Mouse (Mus musculus) embryo, embryonic 11 days (tissue): ENCODE measurements around the gene Spint4.
"Not testable (repeated sequence)": the region's sequence is repeated elsewhere in the genome, so short reads cannot be mapped to it uniquely, and the experiment has no call there.

Source experiments
- DNase-seq: peaks from one replicate; pipeline ENCODE4 v3.0.0-alpha.2; 2015

Spint4 gene

DNA sequence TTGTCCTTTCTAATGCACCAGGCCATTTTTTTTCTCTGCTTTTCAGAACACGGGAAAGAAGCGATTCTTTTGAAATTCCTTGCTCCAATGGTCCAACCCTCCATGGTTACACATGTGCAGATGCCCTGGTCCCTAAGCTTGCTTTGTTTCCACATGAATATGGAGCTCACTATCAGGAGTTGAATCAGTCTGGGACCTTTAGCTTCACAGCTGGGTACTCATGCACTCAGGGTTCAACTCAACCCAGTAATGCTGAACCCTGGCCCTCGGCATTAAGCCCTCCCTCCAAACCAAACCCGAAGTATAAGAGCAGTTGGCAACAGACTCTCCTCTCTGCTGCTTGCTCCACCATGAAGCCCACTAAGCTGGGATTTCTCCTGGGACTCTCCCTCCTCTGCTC, at the start of gene Spint4:
TSS of gene Spint4 (plus strand) at position 301 of the 400 bp plus-strand sequence.
- no peak for DNase-seq

DNA sequence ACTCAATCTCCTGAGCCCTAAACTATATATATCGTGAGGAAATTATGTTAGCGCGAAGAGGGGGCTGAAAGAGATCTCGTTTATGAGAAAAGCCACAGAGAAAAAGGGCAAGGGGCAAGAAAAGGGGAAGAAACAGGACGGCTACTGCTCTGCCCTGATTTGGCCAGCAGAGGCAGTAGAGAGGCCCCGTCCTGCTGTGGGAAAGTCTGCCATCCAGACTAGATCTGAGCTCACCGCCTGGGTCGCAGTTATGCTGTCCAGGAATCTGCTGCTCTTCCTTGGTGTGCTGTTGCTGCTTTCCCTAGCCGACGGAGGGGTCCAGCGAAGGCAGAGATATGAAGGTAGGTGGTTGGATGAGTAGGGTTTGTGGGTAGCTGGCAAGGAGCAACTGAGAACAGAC, 42.4 kb upstream of the Spint4 start, which contains the start of gene Wfdc10:
TSS of gene Wfdc10 (plus strand) at position 189 of the 400 bp plus-strand sequence.
- DNase-seq: peak; percentile 70

DNA sequence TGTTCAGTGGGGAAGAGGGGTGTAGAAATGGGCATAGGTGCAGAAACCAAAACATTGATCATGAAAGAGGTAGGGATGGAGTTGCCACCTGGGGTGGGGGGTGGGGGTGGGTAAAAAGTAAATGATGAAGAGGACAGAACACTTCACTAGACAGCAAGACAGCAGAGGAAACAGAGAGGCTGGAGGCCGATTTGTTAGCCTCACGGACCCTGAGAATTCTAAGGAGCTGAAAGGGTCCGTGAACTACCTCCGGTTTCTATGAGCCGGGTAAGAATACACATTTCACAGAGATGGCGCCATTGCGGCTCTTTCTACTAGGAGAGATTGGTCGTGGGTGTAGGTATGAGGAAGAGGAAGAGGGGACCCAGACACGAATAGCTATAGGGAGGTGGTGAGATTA, 41.8 kb upstream of the Spint4 start, which contains the start of gene Wfdc9:
TSS of gene Wfdc9 (minus strand) at position 101 of the 400 bp plus-strand sequence.
- DNase-seq: no peak

DNA sequence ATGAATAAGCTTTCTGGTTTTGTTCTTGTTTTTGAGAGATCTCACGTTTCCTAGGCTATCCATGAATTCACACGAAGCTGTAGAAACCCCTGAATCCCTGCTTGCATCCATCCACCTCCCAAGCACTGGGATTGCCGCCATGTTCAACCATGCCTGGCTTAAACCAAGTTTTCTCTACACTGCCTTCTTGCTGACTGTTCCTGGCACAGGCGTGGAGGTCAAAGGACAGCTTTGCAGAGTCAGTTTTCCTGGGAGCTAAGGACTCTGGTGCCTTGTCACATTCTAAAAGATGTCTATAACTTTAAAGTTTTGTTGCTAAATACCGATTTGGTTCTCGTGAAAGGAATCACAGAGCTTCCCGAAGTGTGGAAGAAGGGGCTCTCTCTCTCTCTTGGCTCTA, 33.5 kb upstream of the Spint4 start:
- DNase-seq: no peak

DNA sequence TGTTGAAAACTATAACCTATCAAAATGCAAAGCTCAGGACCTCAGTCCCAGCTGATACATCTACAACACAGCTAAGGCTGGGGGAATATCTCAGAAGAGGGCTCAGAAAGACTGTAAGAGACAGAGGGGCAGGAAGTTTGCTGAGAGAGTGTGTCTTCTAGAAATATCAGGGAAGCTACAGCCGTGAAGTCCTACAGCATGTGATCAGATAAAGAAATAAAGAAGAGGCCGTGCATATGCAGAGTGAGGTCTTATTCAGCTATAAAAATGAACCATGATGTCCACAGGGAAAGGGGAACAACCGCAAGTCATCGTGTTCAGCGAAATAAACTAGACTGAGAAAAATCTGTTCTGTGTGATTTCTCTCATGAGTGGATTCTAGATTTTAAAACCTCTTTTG, 28.0 kb upstream of the Spint4 start:
- DNase-seq: no peak

DNA sequence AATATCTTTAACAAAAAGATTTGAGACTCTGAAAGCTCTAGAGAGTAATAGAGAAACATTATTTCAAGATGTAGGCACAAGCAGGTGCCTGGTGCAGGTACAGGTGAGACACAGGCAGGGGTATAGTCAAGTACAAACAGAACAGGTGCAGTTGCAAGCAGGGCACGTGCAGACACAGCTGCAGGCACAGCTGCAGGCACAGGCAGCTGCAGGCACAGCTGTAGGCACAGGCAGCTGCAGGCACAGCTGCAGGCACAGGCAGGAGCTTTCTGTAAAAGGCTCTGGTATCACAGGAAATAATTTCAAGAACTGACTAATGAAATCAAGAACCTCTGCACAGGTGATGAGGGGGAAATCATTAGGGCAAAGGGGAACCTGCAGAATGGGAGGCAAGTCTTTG, 27.4 kb upstream of the Spint4 start:
- no peak for DNase-seq

DNA sequence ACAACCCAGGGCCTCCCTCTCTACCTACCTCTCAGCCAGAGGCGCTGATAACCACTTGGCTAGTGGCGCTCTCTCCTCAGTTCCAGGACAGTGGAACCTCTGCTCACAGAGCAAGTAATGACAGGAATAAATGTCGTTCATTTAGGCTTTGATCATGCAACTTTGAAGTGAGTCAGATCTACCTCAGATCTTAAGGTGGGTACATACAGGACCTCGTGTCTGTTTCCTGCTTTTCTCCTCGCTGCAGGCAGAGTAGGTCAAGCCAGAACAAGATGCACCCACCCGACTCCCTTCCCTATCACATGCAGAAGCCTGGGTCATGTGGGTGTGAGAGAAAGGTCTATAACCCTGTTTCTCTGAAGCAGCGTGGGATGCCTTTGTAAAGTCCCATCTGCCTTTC, 24.3 kb upstream of the Spint4 start, which contains the start of gene Wfdc11:
TSS of gene Wfdc11 (minus strand) at position 101 of the 400 bp plus-strand sequence.
- no peak for DNase-seq

DNA sequence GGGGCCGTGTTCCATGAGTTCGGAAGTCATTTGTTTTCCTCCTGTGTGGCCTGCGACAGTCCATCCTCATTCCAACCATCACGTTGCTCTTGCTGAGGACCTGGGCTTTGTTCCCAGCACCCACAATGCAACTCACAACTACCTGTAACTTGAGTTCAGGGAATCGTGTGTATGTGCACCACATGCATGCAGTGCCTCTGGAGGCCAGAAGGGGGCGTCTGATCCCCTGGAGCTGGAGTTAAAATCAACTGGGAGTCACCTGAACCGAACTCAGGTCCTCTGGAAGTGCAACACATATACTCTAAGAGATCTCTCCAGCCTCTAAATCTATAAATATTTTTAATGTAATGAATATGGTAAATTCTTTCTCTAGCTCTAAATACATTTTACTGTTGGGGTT, 22.2 kb upstream of the Spint4 start:
- no peak for DNase-seq

DNA sequence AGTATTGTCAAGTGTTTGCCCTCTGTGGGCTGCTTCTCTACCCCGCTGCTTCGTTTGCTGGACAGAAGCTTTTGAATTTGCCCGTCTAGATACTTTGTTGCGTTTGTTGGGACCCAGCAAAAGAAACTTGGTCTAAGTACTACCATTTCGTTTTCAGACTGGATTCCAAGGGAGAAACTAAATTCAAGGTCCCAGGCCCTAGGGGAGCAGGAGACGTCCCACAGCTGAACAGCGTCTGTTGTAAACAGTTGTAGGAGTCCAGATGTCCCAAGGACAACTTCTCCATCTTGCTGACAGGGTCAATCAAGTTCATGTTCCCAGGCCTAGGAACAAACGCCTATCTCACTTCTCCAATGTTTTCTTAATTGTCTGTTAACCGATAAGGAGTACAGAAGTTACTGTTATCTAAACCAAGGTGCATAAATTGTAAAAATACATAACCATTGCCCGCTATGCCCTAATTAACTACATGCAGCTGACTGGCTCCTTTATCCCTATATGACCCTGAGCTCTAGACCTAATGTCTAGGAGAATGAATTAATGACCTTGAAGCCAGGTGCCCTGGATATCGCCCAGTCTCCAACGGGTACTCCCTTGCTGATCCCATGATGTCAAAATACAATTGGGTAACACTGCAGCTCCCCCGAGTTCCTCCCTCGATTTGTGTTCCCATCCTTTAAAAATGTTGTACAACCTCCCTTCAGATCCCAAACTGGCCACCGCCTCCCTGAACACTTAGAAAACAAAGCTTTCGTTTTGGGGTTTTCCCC, 21.2 kb upstream of the Spint4 start:
- DNase-seq: no peak

DNA sequence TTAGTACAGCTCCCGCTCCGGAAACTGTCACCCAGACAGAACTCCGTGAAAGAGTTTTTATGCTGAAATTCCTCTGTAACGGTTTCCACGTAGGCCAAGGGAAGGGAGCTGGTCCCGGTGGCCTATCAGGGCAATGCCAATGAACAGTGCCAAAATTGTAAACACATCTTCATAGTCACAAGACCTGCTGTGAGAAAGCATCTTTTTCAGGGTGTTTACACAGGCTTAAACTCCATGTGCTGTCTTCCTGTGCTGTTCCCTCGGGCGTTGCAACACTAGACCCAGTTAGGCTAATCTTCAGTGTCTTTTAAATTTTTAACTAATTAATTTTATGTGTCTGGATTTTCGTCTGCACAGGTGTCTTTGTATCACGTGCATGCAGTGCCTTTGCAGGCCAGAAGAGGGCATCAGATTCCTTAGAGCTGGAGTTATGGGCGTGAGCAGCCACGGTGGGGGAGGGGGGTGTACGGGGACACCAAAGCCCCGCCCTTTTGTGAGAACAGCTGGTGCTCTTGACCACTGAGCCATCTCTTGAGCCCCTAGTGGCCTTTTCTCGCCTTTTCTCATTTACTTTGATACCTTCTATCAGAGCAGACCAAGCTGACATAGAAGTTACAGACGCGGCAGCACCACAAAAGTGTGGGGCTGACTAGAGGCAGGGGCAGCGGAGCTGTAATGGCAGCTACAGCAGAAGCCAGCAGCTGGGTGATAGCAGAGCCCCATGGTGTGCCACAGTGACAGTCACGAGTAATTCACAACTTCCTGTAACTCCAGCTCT, 19.3 kb upstream of the Spint4 start:
- DNase-seq: peak; percentile 92

DNA sequence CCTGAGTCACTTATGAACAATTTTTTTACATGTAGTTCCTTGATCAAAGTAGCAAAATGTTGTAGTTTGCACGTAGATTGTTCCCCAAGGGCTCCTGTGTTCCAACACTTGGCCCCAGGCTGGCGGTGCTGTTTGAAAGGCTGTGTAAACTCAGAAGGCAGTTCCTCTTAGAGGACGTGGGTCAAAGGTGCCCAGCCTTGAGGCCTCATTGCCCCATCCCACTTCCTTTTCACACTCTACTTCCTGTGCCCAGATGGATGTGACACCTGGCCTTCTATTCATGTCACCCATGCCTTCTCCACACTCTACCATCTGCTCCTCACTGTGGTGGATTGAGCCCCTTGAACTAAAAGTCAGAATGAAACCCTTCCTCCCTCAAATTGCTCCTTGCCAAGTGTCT, 18.4 kb upstream of the Spint4 start:
- DNase-seq: peak; percentile 34

DNA sequence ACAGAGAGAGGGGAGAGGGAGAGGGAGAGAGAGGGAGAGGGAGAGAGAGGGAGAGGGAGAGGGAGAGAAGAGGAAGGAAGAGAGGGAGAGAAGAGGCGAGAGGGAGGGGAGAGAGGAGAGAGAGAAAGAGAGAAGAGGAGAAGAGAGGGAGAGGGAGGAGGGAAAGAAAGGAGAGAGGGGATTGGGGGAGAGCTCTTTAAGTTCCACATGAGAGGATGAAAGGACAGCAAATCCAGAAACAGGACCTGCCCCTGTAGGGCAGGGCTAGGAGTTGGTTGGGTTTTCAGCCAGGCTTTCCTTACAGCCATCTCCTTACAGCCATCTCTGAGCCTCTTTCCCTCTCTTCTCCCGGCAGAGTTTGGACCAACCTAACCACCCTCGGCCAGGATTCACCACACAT, 13.5 kb upstream of the Spint4 start, which contains the start of gene Wfdc13:
TSS of gene Wfdc13 (plus strand) at position 301 of the 400 bp plus-strand sequence.
- no peak for DNase-seq

DNA sequence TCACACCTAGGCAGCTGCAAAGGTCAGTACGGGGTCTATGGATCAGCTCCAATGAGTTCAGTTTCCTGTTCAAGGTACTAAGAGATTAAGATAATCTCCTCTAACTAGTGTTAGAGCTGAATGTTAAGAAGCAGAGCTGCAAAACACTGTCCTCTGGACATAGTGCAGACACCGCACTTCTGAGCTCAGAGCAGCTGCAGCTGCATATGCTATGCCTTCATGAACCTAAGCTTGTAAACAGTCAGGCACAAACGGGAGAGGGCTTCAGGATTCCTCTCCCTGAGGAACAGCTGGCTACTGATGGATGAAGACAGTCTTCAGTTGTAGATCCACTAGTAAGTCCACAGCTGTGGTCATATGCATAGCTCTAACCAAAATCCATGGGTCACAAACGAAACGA, 2.7 kb downstream of the Spint4 start:
- DNase-seq: no peak

DNA sequence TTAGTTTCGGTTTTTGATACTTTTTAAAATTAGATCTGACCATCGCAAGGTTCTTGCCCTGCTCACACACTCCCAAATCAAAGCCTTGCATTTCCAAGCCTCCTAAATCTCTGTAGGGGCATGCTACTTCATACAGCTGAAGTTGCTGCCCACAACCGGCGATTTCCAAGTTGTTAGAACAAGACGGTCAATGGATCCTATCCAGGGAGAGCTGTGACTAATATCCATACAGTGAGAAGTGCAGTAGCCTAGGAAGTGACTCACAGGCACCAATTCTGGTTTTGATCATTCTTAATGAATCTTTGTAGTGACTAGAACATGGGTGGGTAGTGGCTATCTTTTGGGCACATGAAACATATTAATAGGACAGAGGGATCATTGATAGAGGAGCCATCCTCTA, 3.5 kb downstream of the Spint4 start:
- no peak for DNase-seq

DNA sequence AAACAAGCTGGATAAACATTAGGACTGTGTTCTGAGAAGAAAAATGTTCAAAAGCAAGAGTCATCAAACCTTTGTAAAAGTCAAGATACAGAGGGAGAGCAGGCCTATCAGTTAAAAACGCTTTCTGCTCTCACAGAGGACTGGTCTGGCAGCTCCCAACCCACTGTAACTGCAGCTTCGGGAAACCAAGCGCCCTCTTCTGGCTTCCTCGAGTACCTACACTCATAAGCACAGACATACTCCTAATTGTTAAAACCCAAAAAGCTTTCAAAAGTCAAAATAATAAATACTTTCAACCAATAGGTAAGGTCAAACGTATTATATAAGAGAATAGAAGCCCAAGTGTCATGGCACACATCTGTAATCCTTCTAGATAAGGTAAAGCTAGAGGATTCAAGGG, 5.9 kb downstream of the Spint4 start:
- DNase-seq: no peak

DNA sequence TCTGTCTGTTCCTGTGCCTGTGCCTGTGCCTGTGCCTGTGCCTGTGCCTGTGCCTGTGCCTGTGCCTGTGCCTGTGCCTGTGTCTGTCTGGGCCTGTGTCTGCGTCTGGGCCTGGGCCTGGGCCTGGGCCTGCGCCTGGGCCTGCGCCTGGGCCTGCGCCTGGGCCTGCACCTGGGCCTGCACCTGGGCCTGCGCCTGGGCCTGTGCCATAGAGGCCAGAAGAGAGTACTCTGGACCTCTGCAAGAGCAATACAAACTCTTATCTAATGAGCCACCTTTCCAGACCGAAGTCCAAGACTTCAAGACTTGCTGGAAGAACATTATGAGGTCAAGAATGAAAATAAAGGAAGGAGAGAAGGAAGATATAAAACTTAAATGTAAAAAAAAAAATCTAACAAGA, 7.0 kb downstream of the Spint4 start:
- DNase-seq: no peak

DNA sequence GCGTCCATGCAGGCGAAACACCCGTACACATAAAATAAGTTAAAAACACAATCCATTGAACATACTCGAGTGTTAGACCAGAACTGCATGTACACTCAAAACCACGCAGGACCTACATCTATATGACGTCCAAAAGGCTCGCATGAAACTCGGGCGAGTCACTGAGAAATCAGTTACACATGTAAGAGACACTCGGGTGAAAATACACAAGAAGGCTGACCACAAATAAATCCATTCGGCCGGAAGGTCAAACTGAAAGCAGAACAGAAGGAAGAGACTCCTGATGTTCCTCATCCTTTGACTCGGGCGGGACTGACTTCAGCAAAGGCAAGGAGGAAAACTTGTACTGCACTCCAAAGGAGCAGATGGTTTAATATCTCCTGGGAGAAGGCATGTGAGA, 7.7 kb downstream of the Spint4 start:
- no peak for DNase-seq

DNA sequence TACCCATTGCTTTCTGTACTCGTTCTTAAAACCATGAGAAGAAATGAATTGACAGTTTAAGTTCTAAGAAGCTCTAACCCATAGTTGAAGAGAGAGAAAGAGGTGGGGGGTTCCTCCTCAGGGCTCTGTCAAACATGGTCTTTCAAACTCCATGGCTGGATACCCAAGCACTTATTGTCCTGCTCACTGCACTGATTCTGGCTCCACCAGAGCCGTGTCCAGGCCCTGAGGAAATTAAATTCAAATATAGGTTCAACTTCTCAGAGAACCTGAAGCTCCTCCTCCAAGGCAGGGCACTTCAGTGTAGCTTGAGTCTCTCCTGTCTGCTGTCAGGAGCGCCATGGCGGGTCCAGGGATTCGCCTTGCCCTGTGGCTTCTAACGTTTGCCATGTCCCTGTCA, 16.7 kb downstream of the Spint4 start, which contains the start of gene Spint5:
TSS of gene Spint5 (plus strand) at position 301 of the 400 bp plus-strand sequence.
- no peak for DNase-seq

DNA sequence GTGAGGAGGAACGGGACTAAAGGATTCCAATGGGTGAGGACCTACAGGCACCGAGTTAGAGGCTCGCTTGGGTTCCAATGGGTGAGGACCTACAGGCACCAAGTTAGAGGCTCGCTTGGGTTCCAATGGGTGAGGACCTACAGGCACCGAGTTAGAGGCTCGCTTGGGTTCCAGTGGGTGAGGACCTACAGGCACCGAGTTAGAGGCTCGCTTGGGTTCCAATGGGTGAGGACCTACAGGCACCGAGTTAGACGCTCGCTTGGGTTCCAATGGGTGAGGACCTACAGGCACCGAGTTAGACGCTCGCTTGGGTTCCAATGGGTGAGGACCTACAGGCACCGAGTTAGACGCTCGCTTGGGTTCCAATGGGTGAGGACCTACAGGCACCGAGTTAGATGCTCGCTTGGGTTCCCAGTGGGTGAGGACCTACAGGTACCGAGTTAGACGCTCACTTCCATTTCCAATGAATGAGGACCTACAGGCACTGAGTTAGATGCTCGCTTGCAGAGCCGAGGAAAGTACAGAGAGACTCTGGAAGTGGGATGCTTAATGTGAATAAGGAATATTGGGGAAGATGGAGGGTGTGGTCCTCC, 18.0 kb downstream of the Spint4 start:
- DNase-seq: not testable (repeated sequence)

DNA sequence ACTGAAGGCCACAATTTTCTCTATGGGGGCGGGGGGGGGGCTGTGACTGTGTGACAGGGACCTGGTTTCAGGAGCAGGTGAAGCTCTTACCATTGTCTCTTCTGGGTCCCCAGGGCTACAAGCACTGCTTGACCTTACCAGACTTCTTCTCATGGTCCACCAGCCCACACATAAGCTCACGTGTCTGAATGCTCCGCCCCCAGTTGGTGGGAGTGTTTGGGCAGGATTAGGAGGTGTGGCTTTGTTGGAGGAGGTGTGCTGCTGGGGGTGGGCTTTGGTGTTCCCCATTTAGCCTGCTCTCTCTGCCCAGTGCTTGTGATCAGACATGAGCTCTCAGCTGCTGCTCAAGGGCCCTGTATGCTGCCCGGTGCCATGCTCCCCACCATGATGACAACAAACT, 25.0 kb downstream of the Spint4 start:
- DNase-seq: no peak

DNA sequence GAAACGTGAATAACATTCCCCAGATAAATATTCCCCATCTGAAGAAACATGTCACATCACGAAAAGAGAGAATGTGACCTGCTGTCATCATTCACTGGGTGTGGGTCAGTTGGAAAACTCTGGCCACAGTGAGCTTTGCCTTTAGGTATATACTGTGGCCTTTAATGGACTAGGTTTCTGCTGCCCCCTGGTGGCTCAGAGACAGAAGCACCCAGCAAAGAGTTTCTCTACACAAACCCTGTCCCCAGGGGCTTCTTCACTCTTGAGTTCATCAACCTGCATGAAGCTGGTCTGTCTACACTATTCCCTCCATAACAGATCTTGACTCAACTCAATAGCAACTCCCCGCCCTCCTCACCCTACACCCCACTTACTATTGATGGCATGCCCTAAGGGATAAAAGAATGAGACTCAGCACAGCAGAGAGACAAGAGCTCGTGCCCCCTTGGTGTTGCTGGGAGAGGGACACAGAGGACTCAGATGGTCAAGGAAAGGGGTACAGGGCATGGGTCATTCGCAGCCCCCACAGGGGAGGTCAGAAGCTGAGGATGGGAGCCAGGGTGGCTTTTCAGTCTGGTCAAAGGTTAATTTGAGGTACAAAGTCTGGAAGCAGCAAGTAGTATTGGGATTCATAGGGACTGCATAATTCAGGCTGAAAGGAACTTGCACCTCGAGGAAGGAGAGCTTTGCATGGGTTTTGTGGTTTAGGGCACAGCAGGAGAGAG, 27.8 kb downstream of the Spint4 start:
- DNase-seq: peak; percentile 88

DNA sequence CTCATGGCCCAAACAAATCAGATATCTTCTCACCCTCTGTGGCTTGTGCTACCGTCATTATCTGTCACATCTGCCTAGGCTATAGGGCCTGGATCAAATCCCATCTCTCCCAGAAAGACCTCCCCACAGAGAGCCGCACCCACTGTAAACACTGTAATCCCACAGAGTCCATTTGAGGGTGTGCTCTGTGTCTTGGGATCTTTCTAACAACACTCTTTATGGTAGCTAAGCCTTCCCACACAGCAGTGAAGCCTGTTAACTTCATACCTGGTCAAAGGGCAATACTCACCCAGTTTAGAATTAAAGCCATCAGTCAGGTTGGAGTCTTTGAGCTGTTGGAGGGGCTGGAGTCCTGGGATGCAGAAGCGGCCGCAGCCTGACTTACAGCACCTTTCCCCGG, 33.4 kb downstream of the Spint4 start:
- no peak for DNase-seq

DNA sequence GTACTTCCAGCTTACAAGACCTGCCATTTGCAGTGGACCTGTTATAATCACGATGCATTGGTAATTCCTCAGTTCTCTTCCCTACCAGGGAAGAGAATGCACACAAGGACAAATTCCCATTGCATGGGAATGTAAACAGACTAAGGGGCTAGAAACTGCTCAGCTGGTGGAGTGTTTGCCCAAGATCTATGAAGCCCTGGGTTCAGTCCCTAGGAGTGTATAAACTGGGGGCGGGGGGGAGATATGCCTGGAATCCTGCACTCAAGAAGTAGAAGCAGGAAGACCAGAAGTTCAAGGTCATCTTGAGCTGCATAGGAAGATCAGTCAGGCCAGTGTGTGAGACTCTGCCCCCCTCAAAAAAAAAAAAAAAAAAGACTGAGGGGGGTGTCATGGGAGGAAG, 35.0 kb downstream of the Spint4 start:
- DNase-seq: no peak
